Mouse (Mus musculus) CD4-positive, CD25-positive, alpha-beta regulatory T cell, adult 9 weeks (primary cell): ENCODE results near the gene Slain1. TPM values are rescaled to one million over a fixed set of nuclear protein-coding genes. Genes with fewer than 3 reads are reported as not detected.

Source experiments
- polyA plus RNA-seq: library from polyadenylated mRNA; unstranded; fragments of 100-300 nt; shearing (Covaris generic); gene quantifications from one replicate; pipeline ENCODE4 v1.2.1, GENCODE M21; 2017

Slain1 gene
- 4.9 TPM for polyA plus RNA-seq

GRCm38 (mm10) chr14:103649896-103650334, at the start of gene Slain1:
Slain1 (plus strand) TSS chr14:103650228.

Other genes starting within 250 kb of the Slain1 start
- not detected for gene Scel, start 136.9 kb upstream of the Slain1 start, polyA plus RNA-seq
- 0.17 TPM for gene Ednrb, start 194.2 kb downstream of the Slain1 start, polyA plus RNA-seq